Mouse (Mus musculus) MEL (cell line): ENCODE measurements around the gene Ctsl.

Experiments
- CHD2 ChIP-seq: IDR thresholded peaks from 2 replicates; pipeline ENCODE4 v1.6.1; 2011; ENCODE audit warnings: low read length, improper control_type of control experiment
- CTCF ChIP-seq, 3 experiments: IDR thresholded peaks in 2 of 3; conservative IDR thresholded peaks in 1 of 3; 2 replicates each; pipeline ENCODE4 v1.5.1; 2011 to 2012; ENCODE audit warnings: low read length in 3 of 3, low read depth in 2 of 3, mild to moderate bottlenecking in 2 of 3, improper control_type of control experiment in 1 of 3, inconsistent platforms in 1 of 3, mixed read lengths in 1 of 3, moderate library complexity in 1 of 3; ENCODE audit not compliant: control insufficient read depth in 1 of 3, insufficient read depth in 1 of 3, poor library complexity in 1 of 3, severe bottlenecking in 1 of 3
- GATA1 ChIP-seq: IDR thresholded peaks from 2 replicates; pipeline ENCODE4 v1.6.1; 2011; ENCODE audit warnings: low read depth, low read length, improper control_type of control experiment
- MAZ ChIP-seq: IDR thresholded peaks from 2 replicates; pipeline ENCODE4 v1.6.1; 2012; ENCODE audit warnings: low read depth, mild to moderate bottlenecking, inconsistent platforms, low read length, improper control_type of control experiment
- MYC ChIP-seq: IDR thresholded peaks from 2 replicates; pipeline ENCODE4 v1.6.1; 2011; ENCODE audit warnings: low read depth, mild to moderate bottlenecking, low read length, improper control_type of control experiment, moderate library complexity
- POLR2A ChIP-seq, 2 experiments: IDR thresholded peaks; 2 replicates each; pipeline ENCODE4 v1.6.1; 2011 to 2012; ENCODE audit warnings: low read length in 2 of 2, mild to moderate bottlenecking in 2 of 2, control low read depth in 1 of 2, improper control_type of control experiment in 1 of 2, low read depth in 1 of 2, moderate library complexity in 1 of 2; ENCODE audit not compliant: control insufficient read depth in 1 of 2, insufficient read depth in 1 of 2, poor library complexity in 1 of 2
- SMC3 ChIP-seq: IDR thresholded peaks from 2 replicates; pipeline ENCODE4 v1.6.1; 2011; ENCODE audit warnings: low read depth, low read length, improper control_type of control experiment
- TBP ChIP-seq: IDR thresholded peaks from 2 replicates; pipeline ENCODE4 v1.8.0; 2011; ENCODE audit warnings: low read depth, low read length, improper control_type of control experiment
- USF1 ChIP-seq: IDR thresholded peaks from 2 replicates; pipeline ENCODE4 v1.6.1; 2014; ENCODE audit warnings: low read depth, mild to moderate bottlenecking, inconsistent platforms, low read length, improper control_type of control experiment, moderate library complexity

- TF ChIP-seq POLR2A (IDR thresholded peaks at IDR 0.05; ENCODE audit: control insufficient read depth in 1 of 2, insufficient read depth in 1 of 2, low read depth in 1 of 2, low read length in 2 of 2, poor library complexity in 1 of 2), result no peak
- no peak for TF ChIP-seq MYC
- no peak for TF ChIP-seq CHD2
- no peak for TF ChIP-seq TBP
- TF ChIP-seq CTCF (IDR thresholded peaks at IDR 0.05 in 2 of 3, conservative IDR thresholded peaks at IDR 0.05 in 1 of 3; ENCODE audit: control insufficient read depth in 1 of 3, insufficient read depth in 1 of 3, low read depth in 2 of 3, low read length in 3 of 3, poor library complexity in 1 of 3, severe bottlenecking in 1 of 3), result no peak
- no peak for TF ChIP-seq SMC3
- TF ChIP-seq MAZ, result no peak
- no peak for TF ChIP-seq USF1
- TF ChIP-seq GATA1, result peak; percentile 70
Observed at GRCm38 (mm10) chr13:64410604-64411003, 39.9 kb upstream of the Ctsl start.
